Mouse (Mus musculus): Measurements from ENCODE around the gene Cep131. TPM values are rescaled to one million over a fixed set of nuclear protein-coding genes. Genes with fewer than 3 reads are reported as not detected.

The Cep131 gene
- polyA plus RNA-seq, 1 experiment from 2014 or later = 15.3 TPM

- no peak overlapping the region for H3K4me2 ChIP-seq (ENCODE audit: low read depth, low read length)
- no peaks in the 10 kb centered on the region for H3K27me3 ChIP-seq (ENCODE audit: control insufficient read depth, insufficient read depth, low read depth, low read length)
- ATAC-seq (ENCODE audit: low read depth) = no peak
- H3K4me3 ChIP-seq (ENCODE audit: low read length) = no peak overlapping the region
- 69% methylated on average over 5 of the region's 5 CpGs for WGBS
- H3K9me3 ChIP-seq (ENCODE audit: control insufficient read depth, low read length) = no peaks in the 10 kb centered on the region
- H3K4me1 ChIP-seq (replicated peaks; ENCODE audit: control insufficient read depth, insufficient read depth, low read length) = no peaks in the 10 kb centered on the region
- no peak overlapping the region for H3K27ac ChIP-seq (ENCODE audit: low read length)
- H3K36me3 ChIP-seq (ENCODE audit: control insufficient read depth, insufficient read depth, low read length) = peaks cover 8% of the 10 kb centered on the region
- no peak overlapping the region for H3K9ac ChIP-seq (ENCODE audit: low read length)
These were observed 23.3 kb downstream of the Cep131 start for GRCm38 (mm10) chr11:120063326-120063725.

GRCm38 (mm10) chr11:120060634-120061033 lies 26.0 kb downstream of the Cep131 start:
- no peaks in the 10 kb centered on the region for H3K4me1 ChIP-seq (replicated peaks; ENCODE audit: control insufficient read depth, insufficient read depth, low read length)
- WGBS = 67% methylated on average over 8 of the region's 8 CpGs
- H3K36me3 ChIP-seq (ENCODE audit: control insufficient read depth, insufficient read depth, low read length) = peaks cover 4% of the 10 kb centered on the region; the same call in 1 of the 2 replicates
- no peak overlapping the region for H3K9ac ChIP-seq (ENCODE audit: low read length)
- H3K27ac ChIP-seq (ENCODE audit: low read length) = no peak overlapping the region
- no peaks in the 10 kb centered on the region for H3K9me3 ChIP-seq (ENCODE audit: control insufficient read depth, low read length)
- H3K27me3 ChIP-seq (ENCODE audit: control insufficient read depth, insufficient read depth, low read depth, low read length) = no peaks in the 10 kb centered on the region
- H3K4me2 ChIP-seq (ENCODE audit: low read depth, low read length) = no peak overlapping the region
- no peak overlapping the region for H3K4me3 ChIP-seq (ENCODE audit: low read length)
- ATAC-seq (ENCODE audit: low read depth) = no peak

GRCm38 (mm10) chr11:120055953-120056732 lies 30.5 kb downstream of the Cep131 start:
- H3K4me1 ChIP-seq (replicated peaks; ENCODE audit: control insufficient read depth, insufficient read depth, low read length) = peaks cover 2% of the 10 kb centered on the region; the same call in 1 of the 2 replicates
- H3K9me3 ChIP-seq (ENCODE audit: control insufficient read depth, low read length) = no peaks in the 10 kb centered on the region
- no peak overlapping the region for H3K9ac ChIP-seq (ENCODE audit: low read length)
- H3K4me2 ChIP-seq (ENCODE audit: low read depth, low read length) = no peak overlapping the region
- 71% methylated on average over 12 of the region's 12 CpGs for WGBS
- no peak overlapping the region for H3K4me3 ChIP-seq (ENCODE audit: low read length)
- no peaks in the 10 kb centered on the region for H3K36me3 ChIP-seq (ENCODE audit: control insufficient read depth, insufficient read depth, low read length)
- ATAC-seq (ENCODE audit: low read depth) = no peak
- no peaks in the 10 kb centered on the region for H3K27me3 ChIP-seq (ENCODE audit: control insufficient read depth, insufficient read depth, low read depth, low read length)
- H3K27ac ChIP-seq (ENCODE audit: low read length) = no peak overlapping the region

- ATAC-seq (ENCODE audit: low read depth) = no peak
- Histone ChIP-seq H3K9me3 (ENCODE audit: control insufficient read depth, low read length) (no peaks in the 10 kb centered on the region), H3K4me2 (ENCODE audit: low read depth, low read length) (no peak overlapping the region), H3K4me3 (ENCODE audit: low read length) (no peak overlapping the region), H3K36me3 (ENCODE audit: control insufficient read depth, insufficient read depth, low read length) (no peaks in the 10 kb centered on the region), H3K4me1 (replicated peaks; ENCODE audit: control insufficient read depth, insufficient read depth, low read length) (peaks cover 2% of the 10 kb centered on the region; the same call in 1 of the 2 replicates), H3K9ac (ENCODE audit: low read length) (no peak overlapping the region), H3K27ac (ENCODE audit: low read length) (no peak overlapping the region), H3K27me3 (ENCODE audit: control insufficient read depth, insufficient read depth, low read depth, low read length) (peaks cover under 1% of the 10 kb centered on the region; the same call in 1 of the 2 replicates)
- WGBS = 60% methylated on average over 4 of the region's 4 CpGs
These were observed 32.8 kb downstream of the Cep131 start for GRCm38 (mm10) chr11:120053846-120054245.

GRCm38 (mm10) chr11:120052274-120052673 lies 34.4 kb downstream of the Cep131 start:
- Histone ChIP-seq H3K4me1 (replicated peaks; ENCODE audit: control insufficient read depth, insufficient read depth, low read length) (peaks cover 14% of the 10 kb centered on the region; the same call in 1 of the 2 replicates), H3K9ac (ENCODE audit: low read length) (no peak overlapping the region), H3K36me3 (ENCODE audit: control insufficient read depth, insufficient read depth, low read length) (no peaks in the 10 kb centered on the region), H3K4me3 (ENCODE audit: low read length) (no peak overlapping the region), H3K4me2 (ENCODE audit: low read depth, low read length) (no peak overlapping the region), H3K27ac (ENCODE audit: low read length) (no peak overlapping the region), H3K9me3 (ENCODE audit: control insufficient read depth, low read length) (no peaks in the 10 kb centered on the region), H3K27me3 (ENCODE audit: control insufficient read depth, insufficient read depth, low read depth, low read length) (peaks cover 16% of the 10 kb centered on the region)
- ATAC-seq (ENCODE audit: low read depth) = peak; percentile 59
- WGBS = 54% methylated on average over 9 of the region's 9 CpGs

- no peaks in the 10 kb centered on the region for H3K9me3 ChIP-seq (ENCODE audit: control insufficient read depth, low read length)
- H3K4me3 ChIP-seq (ENCODE audit: low read length) = no peak overlapping the region
- peaks cover 19% of the 10 kb centered on the region for H3K4me1 ChIP-seq (replicated peaks; ENCODE audit: control insufficient read depth, insufficient read depth, low read length)
- no peak overlapping the region for H3K27ac ChIP-seq (ENCODE audit: low read length)
- no peak overlapping the region for H3K4me2 ChIP-seq (ENCODE audit: low read depth, low read length)
- no peak for ATAC-seq (ENCODE audit: low read depth)
- no peaks in the 10 kb centered on the region for H3K36me3 ChIP-seq (ENCODE audit: control insufficient read depth, insufficient read depth, low read length)
- 49% methylated on average over 14 of the region's 14 CpGs for WGBS
- peaks cover 26% of the 10 kb centered on the region for H3K27me3 ChIP-seq (ENCODE audit: control insufficient read depth, insufficient read depth, low read depth, low read length)
- 0 out of 2 replicates have a peak overlapping the region, but pooled peaks have one; percentile 20 for H3K9ac ChIP-seq (ENCODE audit: low read length)
These were observed 35.4 kb downstream of the Cep131 start for GRCm38 (mm10) chr11:120051124-120051811.

GRCm38 (mm10) chr11:120049067-120049466 lies 37.6 kb downstream of the Cep131 start:
- Histone ChIP-seq H3K9ac (ENCODE audit: low read length) (no peak overlapping the region), H3K9me3 (ENCODE audit: control insufficient read depth, low read length) (no peaks in the 10 kb centered on the region), H3K4me3 (ENCODE audit: low read length) (no peak overlapping the region), H3K27ac (ENCODE audit: low read length) (no peak overlapping the region), H3K27me3 (ENCODE audit: control insufficient read depth, insufficient read depth, low read depth, low read length) (peaks cover 29% of the 10 kb centered on the region), H3K36me3 (ENCODE audit: control insufficient read depth, insufficient read depth, low read length) (no peaks in the 10 kb centered on the region), H3K4me2 (ENCODE audit: low read depth, low read length) (no peak overlapping the region), H3K4me1 (replicated peaks; ENCODE audit: control insufficient read depth, insufficient read depth, low read length) (peaks cover 22% of the 10 kb centered on the region)
- ATAC-seq (ENCODE audit: low read depth) = no peak
- WGBS = 71% methylated on average over 8 of the region's 8 CpGs

GRCm38 (mm10) chr11:120048252-120048556 lies 38.4 kb downstream of the Cep131 start:
- H3K27ac ChIP-seq (ENCODE audit: low read length) = no peak overlapping the region
- no peaks in the 10 kb centered on the region for H3K36me3 ChIP-seq (ENCODE audit: control insufficient read depth, insufficient read depth, low read length)
- WGBS = 8% methylated on average over 22 of the region's 23 CpGs
- no peaks in the 10 kb centered on the region for H3K9me3 ChIP-seq (ENCODE audit: control insufficient read depth, low read length)
- no peak overlapping the region for H3K9ac ChIP-seq (ENCODE audit: low read length)
- peak overlapping the region; percentile 99; the same call in 1 of the 2 replicates for H3K4me2 ChIP-seq (ENCODE audit: low read depth, low read length)
- no peak overlapping the region for H3K4me3 ChIP-seq (ENCODE audit: low read length)
- peaks cover 22% of the 10 kb centered on the region for H3K4me1 ChIP-seq (replicated peaks; ENCODE audit: control insufficient read depth, insufficient read depth, low read length)
- H3K27me3 ChIP-seq (ENCODE audit: control insufficient read depth, insufficient read depth, low read depth, low read length) = peaks cover 29% of the 10 kb centered on the region
- no peak for ATAC-seq (ENCODE audit: low read depth)

GRCm38 (mm10) chr11:120047531-120048251 lies 38.9 kb downstream of the Cep131 start:
- 14% methylated on average over 23 of the region's 23 CpGs for WGBS
- H3K4me3 ChIP-seq (ENCODE audit: low read length) = peak overlapping the region; percentile 59
- no peak for ATAC-seq (ENCODE audit: low read depth)

More at GRCm38 (mm10) chr11:120047531-120048251, 38.9 kb downstream of the Cep131 start:
- Histone ChIP-seq H3K36me3 (ENCODE audit: control insufficient read depth, insufficient read depth, low read length) (no peaks in the 10 kb centered on the region), H3K4me1 (replicated peaks; ENCODE audit: control insufficient read depth, insufficient read depth, low read length) (peaks cover 22% of the 10 kb centered on the region), H3K27ac (ENCODE audit: low read length) (no peak overlapping the region), H3K9ac (ENCODE audit: low read length) (peak overlapping the region; percentile 41), H3K9me3 (ENCODE audit: control insufficient read depth, low read length) (no peaks in the 10 kb centered on the region), H3K4me2 (ENCODE audit: low read depth, low read length) (peak overlapping the region; percentile 99), H3K27me3 (ENCODE audit: control insufficient read depth, insufficient read depth, low read depth, low read length) (peaks cover 29% of the 10 kb centered on the region)

All from lung, embryonic 16.5 days (tissue).